Mouse (Mus musculus) embryonic fibroblast, embryonic 13.5 days (primary cell): Measurements from ENCODE around the gene Myh7b.

Source experiments
- CTCF ChIP-seq: IDR thresholded peaks from 2 replicates; pipeline ENCODE4 v1.5.1; 2011; ENCODE audit warnings: mild to moderate bottlenecking, control low read depth, low read length, moderate library complexity, borderline replicate concordance; ENCODE audit not compliant: insufficient read depth
- POLR2A ChIP-seq: IDR thresholded peaks from 2 replicates; pipeline ENCODE4 v1.6.1; 2011; ENCODE audit warnings: low read depth, mild to moderate bottlenecking, control low read depth, low read length, moderate library complexity

GRCm38 (mm10) chr2:155604560-155605235 lies 6.3 kb upstream of the Myh7b start:
- TF ChIP-seq POLR2A (no peak), CTCF (no peak)
